Mouse (Mus musculus): ENCODE measurements around the gene Mapk9. TPM values are rescaled to one million over a fixed set of nuclear protein-coding genes. Genes with fewer than 3 reads are reported as not detected.

Gene Mapk9
- polyA plus RNA-seq, 2 experiments: 11.9 to 18.5 TPM

GRCm38 (mm10) chr11:49934322-49934721, 87.8 kb downstream of the Mapk9 start:
- Histone ChIP-seq H3K9ac (replicated peaks) (no peak overlapping the region), H3K4me1 (replicated peaks; ENCODE audit: control insufficient read depth in 2 of 2, insufficient read depth in 2 of 2, low read length in 1 of 2) (no peaks in the 10 kb centered on the region), H3K4me3 (ENCODE audit: insufficient read depth in 1 of 2, low read depth in 2 of 2, low read length in 2 of 2) (no peak overlapping the region), H3K27me3 (ENCODE audit: control insufficient read depth, insufficient read depth, low read length) (no peaks in the 10 kb centered on the region), H3K27ac (no peak overlapping the region), H3K9me3 (ENCODE audit: control insufficient read depth, low read length) (no peaks in the 10 kb centered on the region), H3K36me3 (replicated peaks; ENCODE audit: control insufficient read depth, insufficient read depth, low read depth) (no peaks in the 10 kb centered on the region), H3K4me2 (ENCODE audit: low read depth) (no peak overlapping the region)
- DNase-seq (ENCODE audit: low read depth in 3 of 3, low spot score in 3 of 3) (no peak), ATAC-seq (ENCODE audit: insufficient read depth) (no peak)
- 66% methylated on average over 10 of the region's 10 CpGs for WGBS (ENCODE audit: insufficient replicate concordance)
- no peak for TF ChIP-seq CTCF (IDR thresholded peaks at IDR 0.05; ENCODE audit: low read depth)

Small RNA genes within 50 kb of the gene (microRNA-seq; reads per million reads assigned to microRNA genes)
- not detected for gene Gm23492

Other genes starting within 250 kb of the Mapk9 start
- gene Flt4, start 237.5 kb upstream of the Mapk9 start, polyA plus RNA-seq (2012; rRNA removed): 2.0 and 2.2 TPM in 2 replicates
- 2.5 and 2.8 TPM in 2 replicates for gene Flt4, start 237.5 kb upstream of the Mapk9 start, polyA plus RNA-seq (2014; fragmentation: Nextera tagmentation; extraction: Ambion mirVana)
- not detected in 2 replicates for gene Scgb3a1, start 183.1 kb upstream of the Mapk9 start, polyA plus RNA-seq (2012; rRNA removed)
- not detected in 2 replicates for gene Scgb3a1, start 183.1 kb upstream of the Mapk9 start, polyA plus RNA-seq (2014; fragmentation: Nextera tagmentation; extraction: Ambion mirVana)
- gene Cnot6, start 134.0 kb upstream of the Mapk9 start, polyA plus RNA-seq (2012; rRNA removed): 14.3 and 21.0 TPM in 2 replicates
- gene Cnot6, start 134.0 kb upstream of the Mapk9 start, polyA plus RNA-seq (2014; fragmentation: Nextera tagmentation; extraction: Ambion mirVana): 18.1 and 21.0 TPM in 2 replicates
- gene Gfpt2, start 52.6 kb upstream of the Mapk9 start, polyA plus RNA-seq (2012; rRNA removed): 0.39 TPM in 2 replicates
- 0.39 and 0.90 TPM in 2 replicates for gene Gfpt2, start 52.6 kb upstream of the Mapk9 start, polyA plus RNA-seq (2014; fragmentation: Nextera tagmentation; extraction: Ambion mirVana)
- 0.04 TPM in 1 of 2 replicates, not detected in the other for gene Rasgef1c, start 55.1 kb downstream of the Mapk9 start, polyA plus RNA-seq (2012; rRNA removed)
- gene Rasgef1c, start 55.1 kb downstream of the Mapk9 start, polyA plus RNA-seq (2014; fragmentation: Nextera tagmentation; extraction: Ambion mirVana): not detected in 2 replicates
- 11.2 and 16.0 TPM in 2 replicates for gene Rnf130, start 178.6 kb downstream of the Mapk9 start, polyA plus RNA-seq (2012; rRNA removed)
- gene Rnf130, start 178.6 kb downstream of the Mapk9 start, polyA plus RNA-seq (2014; fragmentation: Nextera tagmentation; extraction: Ambion mirVana): 36.3 and 36.4 TPM in 2 replicates

Data from liver, embryonic 14.5 days (tissue).